Mouse (Mus musculus) thymus, adult 2 months (tissue): ENCODE data around the gene Topors. TPM values are rescaled to one million over a fixed set of nuclear protein-coding genes. Genes with fewer than 3 reads are reported as not detected.

ENCODE experiments used
- DNase-seq: peaks from one replicate; pipeline ENCODE4 v3.0.0; 2021
- H3K27ac ChIP-seq: fragments of 200-500 bp; 2 replicates; pipeline ENCODE4 v1.5.1; 2012; ENCODE audit warnings: low read length, control low read depth; ENCODE audit not compliant: control insufficient read depth, insufficient read depth
- H3K27me3 ChIP-seq: fragments of 200-500 bp; 2 replicates; pipeline ENCODE4 v1.6.1; 2012; ENCODE audit warnings: mild to moderate bottlenecking, low read length, moderate library complexity, mixed read lengths; ENCODE audit not compliant: control insufficient read depth, insufficient read depth
- H3K36me3 ChIP-seq: fragments of 200-500 bp; 2 replicates; pipeline ENCODE4 v1.6.1; 2012; ENCODE audit warnings: mild to moderate bottlenecking, low read length, moderate library complexity; ENCODE audit not compliant: control insufficient read depth, insufficient read depth
- H3K4me1 ChIP-seq: fragments of 200-500 bp; replicated peaks from 2 replicates; pipeline ENCODE4 v1.6.1; 2012; ENCODE audit warnings: low read length; ENCODE audit not compliant: control insufficient read depth, insufficient read depth
- H3K4me3 ChIP-seq: fragments of 200-500 bp; 2 replicates; pipeline ENCODE4 v1.5.1; 2012; ENCODE audit warnings: mild to moderate bottlenecking, low read length, control low read depth, moderate library complexity; ENCODE audit not compliant: control insufficient read depth, insufficient read depth
- CTCF ChIP-seq: fragments of 200-500 bp; IDR thresholded peaks from 2 replicates; pipeline ENCODE4 v1.5.1; 2012; ENCODE audit warnings: mild to moderate bottlenecking, control low read depth, low read length, moderate library complexity, borderline replicate concordance; ENCODE audit not compliant: control insufficient read depth, poor library complexity, insufficient read depth; ENCODE audit errors: extremely low read depth
- POLR2A ChIP-seq: fragments of 200-500 bp; IDR thresholded peaks from 2 replicates; pipeline ENCODE4 v1.6.1; 2012; ENCODE audit warnings: mild to moderate bottlenecking, low read length, control low read depth, moderate library complexity; ENCODE audit not compliant: control insufficient read depth, poor library complexity, insufficient read depth; ENCODE audit errors: extremely low read depth
- WGBS: fragments of 180-500 bp; shearing (Covaris S2); methylation state at CpG from one replicate; pipeline ENCODE4 v1.1.7; 2018; 5-methylcytosine and 5-hydroxymethylcytosine counted together
- polyA plus RNA-seq: library from polyadenylated mRNA; depleted of rRNA; stranded (reverse); fragments of >200 nt; gene quantifications from 2 replicates; pipeline ENCODE4 v1.2.3, GENCODE M21; 2012; rRNA removed

Topors gene
- polyA plus RNA-seq, 1 experiment = 6.1 TPM

- Histone ChIP-seq H3K36me3 (peaks cover 49% of the 10 kb centered on the region), H3K27me3 (no peaks in the 10 kb centered on the region), H3K4me1 (no peaks in the 10 kb centered on the region), H3K27ac (no peak overlapping the region), H3K4me3 (no peak overlapping the region)
- DNase-seq = no peak
- no peak for TF ChIP-seq POLR2A
- TF ChIP-seq CTCF = no peak
- 96% methylated on average over 4 of the region's 6 CpGs for WGBS
These were observed 57.5 kb downstream of the Topors start for GRCm38 (mm10) chr4:40212177-40212576.

Other genes with a start within 250 kb of the Topors start
- gene Aco1, start 126.8 kb downstream of the Topors start, polyA plus RNA-seq = 26.7 and 28.2 TPM in 2 replicates
- 22.8 and 24.8 TPM in 2 replicates for gene Ddx58, start 30.0 kb downstream of the Topors start, polyA plus RNA-seq
- 10.9 and 18.4 TPM in 2 replicates for gene Smim27, start 271 bp downstream of the Topors start, polyA plus RNA-seq
- 102 and 125 TPM in 2 replicates for gene Ndufb6, start 9.6 kb upstream of the Topors start, polyA plus RNA-seq
- 0.04 TPM in 1 of 2 replicates, not detected in the other for gene Tmem215, start 202.3 kb upstream of the Topors start, polyA plus RNA-seq